Mouse (Mus musculus) kidney, adult 9 months (tissue): Measurements from ENCODE around the gene A26c2.

Source experiments
- DNase-seq: peaks from one replicate; pipeline ENCODE4 v3.0.0; 2022

The A26c2 gene

DNA sequence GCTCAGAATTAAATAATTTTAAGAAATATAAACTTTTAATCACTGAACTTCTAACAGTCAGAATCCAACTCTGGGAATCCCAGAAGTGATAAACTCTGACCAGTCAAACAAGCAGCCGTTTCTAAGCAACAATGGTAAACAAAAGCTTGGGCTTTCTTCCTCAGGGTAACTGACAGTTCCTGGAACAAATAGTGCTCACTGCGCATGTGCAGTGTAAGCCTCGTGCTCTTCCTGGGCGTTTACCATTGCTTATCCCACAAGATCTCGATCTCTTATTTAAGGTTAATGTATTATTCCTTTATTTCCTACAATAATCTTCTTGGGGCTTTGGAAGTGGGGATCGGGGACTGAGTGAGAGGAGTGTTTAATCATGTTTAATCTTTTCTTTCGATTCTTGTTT is at the start of gene A26c2:
Gene A26c2, minus strand, starts transcription at position 101 of the 400 bp plus-strand sequence.
- DNase-seq, result no peak

DNA sequence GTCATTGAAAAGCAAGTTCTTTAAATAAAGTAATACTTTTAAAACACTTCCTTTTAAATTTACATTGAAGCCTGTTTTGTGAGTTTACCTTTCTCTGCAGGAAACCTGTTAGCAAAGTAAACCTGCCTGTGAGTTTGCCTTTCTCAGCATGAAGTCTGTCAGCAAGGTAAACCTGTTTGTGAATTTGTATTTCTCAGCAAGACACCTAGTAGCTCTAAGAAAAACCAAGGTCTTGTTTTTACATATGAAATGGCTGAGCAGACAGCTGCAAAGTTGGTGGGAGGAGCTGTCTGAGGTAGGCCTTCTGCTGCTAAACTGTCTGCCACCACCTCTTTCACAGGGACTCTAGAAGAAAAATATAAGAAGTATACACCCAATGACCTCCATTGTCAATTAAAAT is 28.0 kb upstream of the A26c2 start:
- DNase-seq, result no peak
